Mouse (Mus musculus) megakaryocyte, embryonic 14.5 days (primary cell): ENCODE results near the gene Fkbp8.

Experiments used
- FLI1 ChIP-seq: IDR thresholded peaks from 2 replicates; pipeline ENCODE4 v1.6.1; 2012; ENCODE audit warnings: low read length, inconsistent platforms, mixed read lengths
- GATA1 ChIP-seq: IDR thresholded peaks from 3 replicates; pipeline ENCODE4 v1.6.1; 2012; ENCODE audit warnings: mixed read lengths, low read length, inconsistent platforms, borderline replicate concordance

GRCm38 (mm10) chr8:70570360-70570759, 42.8 kb downstream of the Fkbp8 start:
- TF ChIP-seq GATA1 (no peak), FLI1 (no peak)
